Mouse (Mus musculus) limb, embryonic 10.5 days (tissue): ENCODE measurements at regions not wholly inside any gene's neighbourhood (a gene's known extent, or its start where the extent isn't known, plus 50 kb on each side); places are given as distances from the start of the nearest gene placed in this dataset.

ENCODE experiments used
- DNase-seq: peaks from one replicate; pipeline ENCODE4 v3.0.0-alpha.2; 2017; ENCODE audit warnings: low spot score
- H3K27ac ChIP-seq: fragments of 300-500 bp; sonication (generic); 2 replicates; pipeline ENCODE4 v1.5.1; 2016; ENCODE audit warnings: mild to moderate bottlenecking
- H3K27me3 ChIP-seq: fragments of 300-500 bp; sonication (generic); 2 replicates; pipeline ENCODE4 v1.6.1; 2016; ENCODE audit warnings: low read depth, mild to moderate bottlenecking; ENCODE audit not compliant: poor library complexity, severe bottlenecking
- H3K36me3 ChIP-seq: fragments of 300-500 bp; sonication (generic); 2 replicates; pipeline ENCODE4 v1.6.1; 2016; ENCODE audit warnings: mild to moderate bottlenecking, moderate library complexity
- H3K4me1 ChIP-seq: fragments of 300-500 bp; sonication (generic); 2 replicates; pipeline ENCODE4 v1.6.1; 2016
- H3K4me3 ChIP-seq: fragments of 300-500 bp; sonication (generic); 2 replicates; pipeline ENCODE4 v1.5.1; 2016; ENCODE audit warnings: mild to moderate bottlenecking, moderate library complexity
- H3K9me3 ChIP-seq: fragments of 300-500 bp; sonication (generic); replicated peaks from 2 replicates; pipeline ENCODE4 v1.6.1; 2016; ENCODE audit warnings: mild to moderate bottlenecking
- WGBS: fragments of 180-500 bp; shearing (Covaris S2); methylation state at CpG from one replicate; pipeline ENCODE4 v1.1.7; 2016; 5-methylcytosine and 5-hydroxymethylcytosine counted together

DNA sequence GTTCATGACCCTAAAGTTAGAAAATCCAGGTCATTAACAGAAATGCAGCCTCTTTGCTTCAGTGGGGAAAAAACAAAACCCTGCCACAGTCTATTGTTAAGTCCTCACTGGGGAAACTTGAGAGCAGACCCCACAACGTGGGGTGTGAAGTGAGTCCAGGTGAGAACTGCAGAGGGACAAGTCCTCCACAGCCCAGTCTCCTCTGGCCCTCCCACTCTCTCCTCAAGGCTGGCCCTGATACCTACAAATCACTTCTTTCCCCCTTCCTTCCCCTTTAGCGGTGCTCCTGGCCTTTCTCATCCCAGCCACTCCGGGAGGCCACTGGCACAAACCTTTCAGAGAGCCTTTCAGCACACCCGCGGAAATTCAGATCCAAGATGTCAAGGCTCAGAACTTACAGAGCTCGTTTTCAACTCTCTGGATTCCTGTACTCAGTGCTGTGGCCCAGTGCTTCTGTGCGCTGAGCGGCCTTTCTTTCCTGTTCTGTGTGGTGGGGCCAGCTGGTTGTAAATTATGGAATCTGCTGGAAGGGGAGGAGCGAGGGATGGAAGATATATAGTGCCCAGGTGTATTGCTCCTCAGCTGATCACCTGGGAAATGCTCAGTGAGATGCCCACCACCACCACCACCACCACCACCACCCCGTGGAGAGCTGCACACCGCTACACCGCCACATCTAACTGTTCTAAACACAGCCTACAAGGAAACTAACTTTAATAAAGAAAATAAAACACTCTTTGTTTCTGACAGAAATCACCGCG is 566.8 kb downstream of the 1700064H15Rik start:
- no peaks in the 10 kb centered on the region for H3K36me3 ChIP-seq
- no peak overlapping the region for H3K27ac ChIP-seq
- no peak overlapping the region for H3K4me3 ChIP-seq
- no peaks in the 10 kb centered on the region for H3K9me3 ChIP-seq
- H3K4me1 ChIP-seq, result peaks cover 8% of the 10 kb centered on the region
- no peak for DNase-seq
- H3K27me3 ChIP-seq, result no peaks in the 10 kb centered on the region
- WGBS, result 37% methylated on average over 14 of the region's 14 CpGs

DNA sequence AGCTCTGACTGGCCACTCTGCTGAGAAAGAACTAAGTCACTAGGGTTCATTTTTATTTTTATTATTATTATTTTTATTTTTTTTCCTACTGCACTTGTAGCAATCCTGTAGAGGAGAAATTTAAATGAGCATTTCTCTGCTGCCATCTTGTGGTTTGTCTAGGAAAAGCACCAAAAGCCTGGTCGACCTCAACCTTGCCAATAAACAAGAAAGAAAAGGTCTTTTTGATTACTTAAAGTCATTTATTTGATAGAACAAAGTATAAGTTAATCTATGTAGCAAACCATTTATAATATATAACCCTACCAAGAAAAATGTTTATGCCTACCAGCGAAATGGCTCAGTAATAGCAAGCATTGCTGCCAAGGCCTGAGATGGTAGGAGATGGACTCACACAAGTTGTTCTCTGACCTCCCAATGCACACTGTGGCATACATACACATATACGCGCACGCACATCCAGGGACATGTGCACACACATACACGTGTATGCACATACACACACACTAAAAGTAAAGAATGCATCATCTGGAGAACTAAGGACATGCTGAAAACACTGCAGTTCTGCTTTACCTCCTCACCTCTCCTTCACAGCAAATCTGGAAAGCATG is 566.1 kb downstream of the 1700064H15Rik start:
- no peak for DNase-seq
- Histone ChIP-seq H3K36me3 (no peaks in the 10 kb centered on the region), H3K27me3 (no peaks in the 10 kb centered on the region), H3K4me3 (no peak overlapping the region), H3K27ac (no peak overlapping the region), H3K4me1 (peaks cover 8% of the 10 kb centered on the region), H3K9me3 (no peaks in the 10 kb centered on the region)
- 42% methylated on average over 6 of the region's 6 CpGs for WGBS

- WGBS, result 77% methylated on average over 3 of the region's 3 CpGs
- no peaks in the 10 kb centered on the region for H3K9me3 ChIP-seq
- H3K27ac ChIP-seq, result no peak overlapping the region
- H3K4me1 ChIP-seq, result no peaks in the 10 kb centered on the region
- no peak for DNase-seq
- no peak overlapping the region for H3K4me3 ChIP-seq
- H3K36me3 ChIP-seq, result no peaks in the 10 kb centered on the region
- no peaks in the 10 kb centered on the region for H3K27me3 ChIP-seq
Measured at GRCm38 (mm10) chr3:19067141-19067757, 561.2 kb downstream of the 1700064H15Rik start.
